Mouse (Mus musculus) c-Kit-positive CD71-positive TER-119-positive erythroid progenitor cells, embryonic 14.5 days (primary cell): ENCODE measurements around the gene Zfp423.

Experiments
- DNase-seq: peaks from one replicate; pipeline ENCODE4 v3.0.0-alpha.2; 2013; ENCODE audit warnings: low spot score

Gene Zfp423

GRCm38 (mm10) chr8:87663349-87664216 is 295.8 kb downstream of the Zfp423 start:
- DNase-seq, result peak; percentile 27

GRCm38 (mm10) chr8:87662811-87663341 is 296.5 kb downstream of the Zfp423 start:
- no peak for DNase-seq

DNA sequence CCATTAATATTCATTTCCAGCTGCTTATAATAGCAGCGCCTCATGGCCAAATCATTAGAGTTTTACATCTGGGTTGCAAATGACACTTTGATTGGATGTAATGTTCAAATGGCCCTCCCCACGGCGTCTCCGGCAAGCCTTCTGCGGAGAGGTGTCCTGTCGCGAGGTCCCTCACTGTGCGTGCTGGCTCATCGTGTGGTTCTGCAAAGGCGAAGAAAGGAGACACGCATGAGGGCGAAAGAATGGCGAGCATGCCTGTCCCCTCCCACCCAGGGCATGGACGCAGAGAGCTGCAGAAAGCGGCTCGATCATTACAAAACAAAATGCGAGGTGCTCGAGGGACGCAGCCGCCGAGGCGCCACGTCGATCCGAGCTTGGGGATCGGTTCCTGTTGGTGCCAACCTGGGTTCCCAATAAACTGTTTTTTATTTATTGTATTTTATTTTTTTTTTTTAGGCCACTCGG is 297.1 kb downstream of the Zfp423 start:
- no peak for DNase-seq

GRCm38 (mm10) chr8:87660916-87661910 is 298.2 kb downstream of the Zfp423 start:
- no peak for DNase-seq

DNA sequence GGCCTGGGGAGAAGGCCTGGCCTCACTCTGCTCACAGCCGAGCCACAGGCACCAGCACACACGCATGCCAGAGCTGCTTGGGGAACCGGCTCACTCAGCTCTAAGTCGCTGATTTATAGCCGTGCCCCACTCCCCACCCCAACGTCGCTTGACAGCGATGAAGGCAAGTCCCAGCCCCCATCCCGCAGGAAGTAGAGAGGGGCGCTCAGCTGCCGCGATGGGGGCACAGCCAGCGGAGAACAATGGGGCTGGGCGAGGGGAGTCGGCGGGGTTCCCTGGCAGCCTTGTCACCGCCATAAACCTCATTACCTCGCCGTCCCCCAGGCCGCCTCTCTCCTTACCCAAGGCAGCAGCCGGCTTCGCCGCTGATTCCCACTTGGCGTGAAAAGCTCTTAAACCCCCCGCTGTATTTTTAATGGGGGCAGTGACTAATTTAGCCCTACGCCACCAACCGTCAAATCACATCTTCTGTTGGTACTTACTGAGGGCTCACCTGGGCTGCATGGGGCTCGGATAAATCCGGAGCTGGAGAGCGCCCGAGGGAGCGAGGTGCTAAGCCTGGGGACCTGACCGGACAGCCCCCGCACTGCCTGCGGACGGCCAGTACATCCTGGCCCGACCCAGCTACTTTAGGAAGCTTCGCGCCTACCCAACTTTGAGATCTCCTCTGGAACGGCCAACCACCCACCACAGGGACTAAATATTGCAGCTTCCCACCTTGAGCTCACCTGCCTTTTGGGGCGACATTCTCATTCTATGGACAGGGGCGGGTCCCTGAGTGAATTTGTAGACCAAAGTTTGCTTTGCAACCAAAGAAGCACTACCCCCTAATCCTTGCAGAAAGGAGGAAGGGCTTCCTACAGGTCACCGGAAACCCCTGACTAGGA is 299.1 kb downstream of the Zfp423 start:
- no peak for DNase-seq

DNA sequence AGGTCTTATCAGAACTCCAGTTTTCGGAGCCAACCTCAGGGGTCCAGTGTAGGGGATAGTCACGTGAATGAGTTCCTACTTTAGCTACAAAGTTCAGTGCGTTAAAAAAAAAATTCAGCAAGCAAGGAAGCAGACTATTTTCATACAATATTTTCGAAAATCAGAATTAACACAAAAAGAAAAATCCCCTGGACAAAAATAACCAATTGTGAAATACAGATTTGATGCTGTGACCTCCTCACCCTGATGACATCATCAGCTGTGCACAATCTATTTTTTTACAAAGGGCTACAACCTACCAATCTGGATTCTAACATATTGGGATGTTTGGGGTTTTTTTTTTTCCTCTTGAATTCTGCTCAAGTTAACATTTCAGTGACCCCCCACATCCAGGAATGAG is 301.9 kb downstream of the Zfp423 start:
- DNase-seq, result no peak

- DNase-seq, result peak; percentile 29
These were observed 302.7 kb downstream of the Zfp423 start for GRCm38 (mm10) chr8:87656484-87657230.

GRCm38 (mm10) chr8:87655946-87656345 is 303.4 kb downstream of the Zfp423 start:
- DNase-seq, result no peak

DNA sequence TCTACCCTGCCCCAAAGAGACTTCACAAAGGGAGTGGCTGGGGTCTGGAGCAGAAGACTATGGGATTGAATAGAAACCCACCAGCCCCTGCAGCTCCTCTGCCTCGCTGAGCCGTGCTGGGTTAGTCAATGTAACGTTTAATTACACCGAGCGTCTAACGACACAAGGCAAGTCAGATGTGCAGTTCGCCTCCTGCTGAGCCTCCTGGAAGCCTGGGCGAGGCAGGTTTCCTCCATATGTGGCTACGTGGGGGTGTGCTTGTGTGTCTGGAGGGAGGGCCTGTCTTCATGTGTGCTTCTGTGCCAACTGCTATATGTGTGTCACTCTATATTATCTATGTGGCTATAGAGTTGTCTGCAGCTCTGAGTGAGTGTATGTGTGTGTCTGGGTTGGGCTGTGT is 311.6 kb downstream of the Zfp423 start:
- DNase-seq, result no peak

DNA sequence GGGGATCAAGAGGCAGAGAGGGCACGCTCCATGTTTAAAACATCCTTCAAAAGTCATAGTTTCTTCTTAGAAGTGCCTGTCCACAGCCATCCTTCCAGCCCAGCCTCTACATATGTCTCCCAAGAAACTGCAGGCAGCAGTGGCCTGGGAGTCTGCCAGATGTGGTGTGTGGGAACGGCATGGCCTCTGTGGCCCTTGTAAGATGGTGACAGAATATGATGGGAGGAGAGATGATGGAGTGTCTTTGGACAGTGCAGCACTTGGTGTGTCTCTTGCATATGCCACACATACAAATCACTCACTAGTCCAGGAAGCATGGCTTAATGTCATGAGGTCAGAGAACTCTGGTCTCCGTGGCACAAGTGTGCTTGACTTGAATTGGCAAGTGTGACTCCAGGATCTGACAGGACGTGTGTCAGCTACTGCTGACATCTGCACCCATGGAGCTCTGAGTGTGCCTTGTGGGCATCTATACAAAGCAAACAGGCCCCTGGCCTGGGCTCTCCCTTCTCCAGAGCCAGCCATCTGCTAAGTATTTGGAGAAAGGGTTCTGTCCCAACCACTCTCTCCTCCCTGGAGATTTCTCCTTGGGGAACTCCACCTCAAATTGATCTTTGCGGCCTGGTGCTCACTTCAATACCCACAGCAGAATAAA is 313.4 kb downstream of the Zfp423 start:
- no peak for DNase-seq

- DNase-seq, result no peak
These were observed 314.0 kb downstream of the Zfp423 start for GRCm38 (mm10) chr8:87645371-87645770.

DNA sequence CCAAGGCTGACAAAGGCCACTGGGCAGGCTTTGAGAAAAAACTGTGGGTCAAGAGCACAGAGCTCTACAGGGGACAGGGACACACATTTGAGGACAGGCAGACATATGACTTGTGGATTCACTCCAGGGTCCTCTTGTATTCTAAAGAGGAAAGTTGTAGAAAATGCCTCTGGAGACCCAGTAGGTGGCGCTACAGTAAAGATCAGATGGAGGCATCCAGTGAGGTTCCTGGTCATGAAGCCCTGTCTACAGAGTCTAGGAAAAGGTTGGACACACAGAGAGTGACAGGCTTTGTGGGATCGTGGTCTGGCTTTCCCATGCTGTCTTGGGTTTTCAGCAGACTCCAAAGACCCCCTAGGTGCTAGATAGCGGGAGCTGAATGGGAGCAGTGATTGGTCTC is 318.5 kb downstream of the Zfp423 start:
- DNase-seq, result no peak

DNA sequence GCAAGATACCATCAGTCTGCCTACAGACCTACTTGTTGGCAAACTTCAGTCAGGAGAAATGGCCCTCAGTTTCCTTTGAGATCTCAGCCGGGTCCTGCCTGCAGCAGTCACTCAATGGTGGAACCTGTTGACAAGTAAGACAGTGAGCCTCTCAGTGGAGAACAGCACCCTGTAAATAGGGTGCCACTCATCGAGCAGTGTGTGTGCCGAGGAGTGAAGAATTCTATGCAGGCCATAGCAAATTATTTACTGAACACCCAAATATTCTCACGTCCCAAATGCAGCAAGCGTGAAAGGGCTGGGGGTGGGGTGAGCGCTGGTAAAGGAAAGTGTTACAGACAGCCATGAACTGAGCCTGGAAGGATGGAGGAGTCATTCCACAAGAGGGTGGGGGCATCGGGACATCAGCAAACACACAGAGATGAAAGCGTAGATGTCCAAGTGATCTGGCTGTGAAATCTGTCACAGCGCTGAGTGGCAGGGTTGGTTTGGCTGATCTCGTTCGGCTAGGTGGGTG is 323.1 kb downstream of the Zfp423 start:
- no peak for DNase-seq

DNA sequence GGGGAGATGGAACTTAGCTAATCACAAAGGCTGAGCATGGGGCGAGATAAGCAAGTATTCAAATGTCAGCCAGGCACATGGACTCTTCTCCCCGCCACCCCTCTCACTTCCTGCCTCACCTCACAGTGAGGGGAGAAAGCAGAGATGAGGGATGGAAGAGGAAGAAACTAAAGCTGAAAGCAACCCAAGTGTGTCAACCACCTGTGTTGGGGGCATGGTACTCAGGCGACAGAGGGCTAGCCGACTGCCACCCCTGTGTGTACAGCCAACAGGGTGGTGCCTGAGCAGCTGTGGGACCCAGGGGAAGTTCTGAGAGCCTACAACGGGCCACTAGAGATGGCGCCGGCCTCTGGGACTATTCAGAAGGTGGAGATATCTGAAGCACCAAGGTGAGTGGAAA is 327.6 kb downstream of the Zfp423 start:
- DNase-seq, result no peak

- DNase-seq, result no peak
These were observed 329.7 kb downstream of the Zfp423 start for GRCm38 (mm10) chr8:87629656-87630055.

- DNase-seq, result no peak
These were observed 338.2 kb downstream of the Zfp423 start for GRCm38 (mm10) chr8:87621181-87621580.

GRCm38 (mm10) chr8:87620225-87620624 is 339.2 kb downstream of the Zfp423 start:
- no peak for DNase-seq

DNA sequence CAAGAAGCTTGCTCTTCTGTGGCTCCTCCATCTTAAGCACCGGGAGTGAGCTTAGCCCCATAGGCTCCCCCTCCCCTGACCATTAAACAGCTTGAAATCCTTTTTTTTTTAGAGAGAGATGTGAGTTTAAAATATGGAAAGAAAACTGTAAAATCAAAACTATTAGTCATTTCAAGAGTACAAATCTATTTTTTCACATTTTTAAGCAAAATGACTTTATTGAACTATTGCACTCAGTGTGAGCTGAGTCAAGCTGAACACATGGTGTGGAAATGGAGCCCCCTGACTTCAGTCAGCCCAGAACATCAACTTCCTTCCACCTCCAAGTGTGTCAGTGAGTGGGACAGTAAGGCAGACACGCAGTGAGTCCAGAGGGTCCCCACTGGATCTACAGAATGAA is 339.9 kb downstream of the Zfp423 start:
- DNase-seq, result no peak

DNA sequence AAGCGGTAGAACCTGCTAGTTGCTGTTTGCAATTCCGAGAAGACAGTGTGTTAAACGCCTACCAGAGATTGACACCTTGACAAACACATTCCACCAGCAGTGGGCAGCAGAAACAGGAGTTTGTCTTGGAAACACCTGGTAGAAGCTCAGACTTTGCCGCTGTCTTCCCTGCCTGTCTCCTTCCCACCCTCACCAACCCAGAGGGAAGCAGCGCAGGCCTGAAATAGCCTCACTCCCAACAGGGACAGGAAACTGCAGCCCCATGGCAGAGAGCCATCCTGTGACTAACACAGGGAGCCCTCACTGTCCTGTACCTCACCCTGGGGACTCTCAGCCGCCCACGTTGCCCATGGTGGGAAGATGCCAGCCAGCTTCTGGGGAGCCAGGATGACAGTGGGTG is 340.3 kb downstream of the Zfp423 start:
- no peak for DNase-seq

GRCm38 (mm10) chr8:87613701-87614100 is 345.7 kb downstream of the Zfp423 start:
- DNase-seq, result no peak
